Mouse (Mus musculus): ENCODE measurements around the gene Celf2. TPM values are rescaled to one million over a fixed set of nuclear protein-coding genes. Genes with fewer than 3 reads are reported as not detected.

Gene Celf2
- polyA plus RNA-seq, 1 experiment: 40.8 TPM

DNA sequence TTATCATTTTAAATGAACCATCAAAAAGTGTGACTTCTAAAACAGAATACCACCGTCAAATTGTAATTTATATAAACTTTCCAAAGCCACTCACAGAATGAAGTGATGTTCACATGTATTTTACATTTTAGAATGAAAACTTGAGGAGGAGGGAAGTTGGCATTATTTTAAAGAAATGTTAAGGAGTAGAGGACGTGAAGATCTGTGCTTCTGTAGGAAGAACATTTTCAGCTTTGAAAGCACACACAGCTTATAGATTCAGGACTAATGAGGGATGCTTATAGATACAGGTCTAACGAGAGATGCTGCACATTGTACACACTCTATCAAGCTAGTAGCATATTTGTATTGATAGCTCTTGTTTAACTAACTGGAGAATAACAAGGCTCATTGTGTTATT is 254.0 kb downstream of the Celf2 start:
- no peak overlapping the region for H3K4me3 ChIP-seq (ENCODE audit: extremely low read depth, insufficient read depth, insufficient read length)

DNA sequence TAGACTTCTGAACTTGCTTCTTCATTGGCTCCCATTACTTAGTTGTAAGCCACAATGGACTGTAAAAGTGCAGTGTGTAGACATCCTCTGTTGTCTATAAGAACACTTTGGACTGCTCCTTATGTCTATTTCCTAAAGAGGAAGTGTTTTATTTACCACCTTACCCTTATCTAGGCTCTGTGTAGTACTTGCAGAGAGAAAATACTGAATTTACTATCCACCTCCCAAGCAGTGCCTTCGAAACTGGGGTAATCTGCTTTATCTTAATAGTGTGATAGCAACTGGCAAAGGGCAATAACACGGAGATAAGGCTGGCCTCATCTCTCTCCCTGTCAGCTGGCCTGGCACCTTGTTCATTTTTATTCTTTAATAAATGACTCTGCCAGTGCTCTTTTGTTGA is 259.0 kb downstream of the Celf2 start:
- no peak for DNase-seq (ENCODE audit: low read depth in 1 of 2, low spot score in 2 of 2)
- H3K4me3 ChIP-seq (ENCODE audit: extremely low read depth, insufficient read depth, insufficient read length): no peak overlapping the region
- TF ChIP-seq POLR2A (IDR thresholded peaks at IDR 0.05; ENCODE audit: low read depth, low read length) (no peak), CTCF (IDR thresholded peaks at IDR 0.05; ENCODE audit: extremely low read depth, insufficient read depth, insufficient read length, insufficient replicate concordance) (no peak)
- H3K27ac ChIP-seq (ENCODE audit: insufficient read depth, low read length): no peak overlapping the region
- no peaks in the 10 kb centered on the region for H3K27me3 ChIP-seq (ENCODE audit: control insufficient read depth, insufficient read depth, low read length)
- H3K4me1 ChIP-seq (ENCODE audit: control insufficient read depth, insufficient read depth, insufficient read length): no peaks in the 10 kb centered on the region
- WGBS: 74% methylated on average over 2 of the region's 2 CpGs
- H3K36me3 ChIP-seq (ENCODE audit: control insufficient read depth, insufficient read depth, low read length): no peaks in the 10 kb centered on the region

More for the DNA sequence above, 254.0 kb downstream of the Celf2 start:
- DNase-seq (ENCODE audit: low read depth in 1 of 2, low spot score in 2 of 2): no peak
- H3K27me3 ChIP-seq (ENCODE audit: control insufficient read depth, insufficient read depth, low read length): no peaks in the 10 kb centered on the region
- no peak overlapping the region for H3K27ac ChIP-seq (ENCODE audit: insufficient read depth, low read length)
- H3K36me3 ChIP-seq (ENCODE audit: control insufficient read depth, insufficient read depth, low read length): no peaks in the 10 kb centered on the region
- 85% methylated on average over 3 of the region's 3 CpGs for WGBS
- TF ChIP-seq CTCF (IDR thresholded peaks at IDR 0.05; ENCODE audit: extremely low read depth, insufficient read depth, insufficient read length, insufficient replicate concordance) (no peak), POLR2A (IDR thresholded peaks at IDR 0.05; ENCODE audit: low read depth, low read length) (no peak)
- no peaks in the 10 kb centered on the region for H3K4me1 ChIP-seq (ENCODE audit: control insufficient read depth, insufficient read depth, insufficient read length)

GRCm38 (mm10) chr2:7249002-7249401 is 260.4 kb downstream of the Celf2 start:
- H3K4me1 ChIP-seq (ENCODE audit: control insufficient read depth, insufficient read depth, insufficient read length): no peaks in the 10 kb centered on the region
- DNase-seq (ENCODE audit: low read depth in 1 of 2, low spot score in 2 of 2): no peak
- no peak overlapping the region for H3K27ac ChIP-seq (ENCODE audit: insufficient read depth, low read length)
- H3K27me3 ChIP-seq (ENCODE audit: control insufficient read depth, insufficient read depth, low read length): no peaks in the 10 kb centered on the region
- TF ChIP-seq POLR2A (IDR thresholded peaks at IDR 0.05; ENCODE audit: low read depth, low read length): no peak
- TF ChIP-seq CTCF (IDR thresholded peaks at IDR 0.05; ENCODE audit: extremely low read depth, insufficient read depth, insufficient read length, insufficient replicate concordance): no peak
- no peak overlapping the region for H3K4me3 ChIP-seq (ENCODE audit: extremely low read depth, insufficient read depth, insufficient read length)
- no peaks in the 10 kb centered on the region for H3K36me3 ChIP-seq (ENCODE audit: control insufficient read depth, insufficient read depth, low read length)

DNA sequence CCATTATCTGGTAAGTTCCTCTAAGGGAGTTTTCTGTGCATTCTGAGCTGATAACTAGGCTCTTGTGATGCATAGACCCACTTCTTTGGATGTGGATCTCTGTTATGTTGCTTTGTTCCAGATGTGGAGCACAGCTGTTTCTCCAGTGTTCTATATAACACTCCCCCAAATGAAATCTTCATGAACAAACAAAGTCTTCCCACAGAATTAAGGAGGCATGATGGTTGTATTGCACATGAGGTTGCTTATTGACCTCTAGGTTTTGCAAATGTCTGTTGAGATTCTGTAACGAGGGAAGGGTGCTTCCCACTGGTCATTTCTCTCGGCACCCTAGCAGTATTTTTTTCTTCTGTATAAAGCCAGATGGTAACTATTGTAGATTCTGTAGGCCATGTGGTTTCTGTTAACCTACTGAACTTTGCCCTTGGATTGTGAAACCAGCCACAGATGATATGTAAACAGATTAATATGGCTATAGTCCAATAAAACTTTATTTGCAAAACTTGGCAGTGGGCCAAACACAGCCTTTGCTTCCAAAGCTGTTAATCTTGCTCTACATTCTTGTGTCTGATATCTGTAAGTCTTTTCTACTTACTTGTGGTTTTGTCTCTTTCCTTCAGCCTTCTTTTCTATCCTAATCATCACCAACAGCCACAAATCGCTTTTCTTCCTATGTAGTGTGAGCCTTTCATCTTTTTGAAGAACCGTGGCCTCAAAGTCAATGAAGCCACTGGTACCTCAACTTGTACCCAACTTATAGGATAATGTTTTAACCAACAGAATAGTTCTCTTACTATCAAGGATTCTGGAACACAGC is 263.2 kb downstream of the Celf2 start:
- 80% methylated on average over 4 of the region's 4 CpGs for WGBS
- H3K4me3 ChIP-seq (ENCODE audit: extremely low read depth, insufficient read depth, insufficient read length): no peak overlapping the region
- no peak for DNase-seq (ENCODE audit: low read depth in 1 of 2, low spot score in 2 of 2)
- H3K4me1 ChIP-seq (ENCODE audit: control insufficient read depth, insufficient read depth, insufficient read length): no peaks in the 10 kb centered on the region
- H3K36me3 ChIP-seq (ENCODE audit: control insufficient read depth, insufficient read depth, low read length): no peaks in the 10 kb centered on the region
- no peak overlapping the region for H3K27ac ChIP-seq (ENCODE audit: insufficient read depth, low read length)
- no peaks in the 10 kb centered on the region for H3K27me3 ChIP-seq (ENCODE audit: control insufficient read depth, insufficient read depth, low read length)
- TF ChIP-seq CTCF (IDR thresholded peaks at IDR 0.05; ENCODE audit: extremely low read depth, insufficient read depth, insufficient read length, insufficient replicate concordance): no peak
- TF ChIP-seq POLR2A (IDR thresholded peaks at IDR 0.05; ENCODE audit: low read depth, low read length): no peak

GRCm38 (mm10) chr2:7242139-7242538 is 267.2 kb downstream of the Celf2 start:
- H3K36me3 ChIP-seq (ENCODE audit: control insufficient read depth, insufficient read depth, low read length): no peaks in the 10 kb centered on the region
- H3K27ac ChIP-seq (ENCODE audit: insufficient read depth, low read length): no peak overlapping the region
- no peak for DNase-seq (ENCODE audit: low read depth in 1 of 2, low spot score in 2 of 2)
- H3K4me1 ChIP-seq (ENCODE audit: control insufficient read depth, insufficient read depth, insufficient read length): no peaks in the 10 kb centered on the region
- H3K27me3 ChIP-seq (ENCODE audit: control insufficient read depth, insufficient read depth, low read length): no peaks in the 10 kb centered on the region
- TF ChIP-seq CTCF (IDR thresholded peaks at IDR 0.05; ENCODE audit: extremely low read depth, insufficient read depth, insufficient read length, insufficient replicate concordance): no peak
- TF ChIP-seq POLR2A (IDR thresholded peaks at IDR 0.05; ENCODE audit: low read depth, low read length): no peak
- WGBS: 61% methylated on average over 1 of the region's 1 CpGs
- no peak overlapping the region for H3K4me3 ChIP-seq (ENCODE audit: extremely low read depth, insufficient read depth, insufficient read length)

DNA sequence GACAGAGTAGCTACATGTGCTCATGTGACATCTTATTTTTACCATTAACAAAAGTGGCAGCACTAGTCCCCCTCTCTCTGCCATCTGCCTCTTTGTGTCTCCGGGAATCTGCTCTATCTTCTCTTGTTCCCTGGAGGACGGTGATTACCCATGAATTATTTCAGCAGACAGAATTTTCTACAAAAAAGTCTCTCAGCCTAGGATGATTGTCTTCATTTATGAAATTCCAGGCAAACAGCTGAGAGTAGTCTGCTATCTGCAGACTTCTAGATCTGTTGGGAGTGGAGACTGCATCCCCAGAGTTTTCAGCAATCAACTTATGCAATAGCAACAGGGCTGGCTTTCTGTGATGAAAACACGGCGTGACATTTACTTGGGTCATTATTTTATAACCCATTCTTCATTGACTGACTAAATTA is 267.8 kb downstream of the Celf2 start:
- TF ChIP-seq POLR2A (IDR thresholded peaks at IDR 0.05; ENCODE audit: low read depth, low read length): no peak
- TF ChIP-seq CTCF (IDR thresholded peaks at IDR 0.05; ENCODE audit: extremely low read depth, insufficient read depth, insufficient read length, insufficient replicate concordance): no peak
- Histone ChIP-seq H3K36me3 (ENCODE audit: control insufficient read depth, insufficient read depth, low read length) (no peaks in the 10 kb centered on the region), H3K4me1 (ENCODE audit: control insufficient read depth, insufficient read depth, insufficient read length) (no peaks in the 10 kb centered on the region), H3K27ac (ENCODE audit: insufficient read depth, low read length) (no peak overlapping the region), H3K27me3 (ENCODE audit: control insufficient read depth, insufficient read depth, low read length) (no peaks in the 10 kb centered on the region), H3K4me3 (ENCODE audit: extremely low read depth, insufficient read depth, insufficient read length) (no peak overlapping the region)
- DNase-seq (ENCODE audit: low read depth in 1 of 2, low spot score in 2 of 2): no peak
- WGBS: 94% methylated on average over 4 of the region's 4 CpGs

DNA sequence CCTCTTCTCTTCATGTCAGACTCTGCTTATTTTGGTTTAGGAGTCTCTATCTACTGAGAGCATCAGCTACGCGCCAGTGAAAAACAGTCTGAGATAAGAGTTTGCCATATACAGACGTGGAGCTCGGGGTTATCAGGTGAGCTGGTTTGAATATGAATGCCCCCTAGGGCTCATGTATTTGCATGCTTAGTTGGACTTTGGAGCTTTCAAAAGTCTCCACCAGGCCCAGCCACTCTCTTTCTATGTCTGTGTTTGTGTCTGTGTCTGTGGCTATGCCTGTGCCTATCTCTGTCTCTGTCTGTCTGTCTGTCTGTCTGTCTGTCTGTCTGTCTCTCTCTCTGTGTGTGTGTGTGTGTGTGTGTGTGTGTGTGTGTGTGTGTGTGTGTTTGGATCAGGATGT is 272.1 kb downstream of the Celf2 start:
- TF ChIP-seq CTCF (IDR thresholded peaks at IDR 0.05; ENCODE audit: extremely low read depth, insufficient read depth, insufficient read length, insufficient replicate concordance) (no peak), POLR2A (IDR thresholded peaks at IDR 0.05; ENCODE audit: low read depth, low read length) (no peak)
- WGBS: 93% methylated on average over 4 of the region's 4 CpGs
- Histone ChIP-seq H3K4me1 (ENCODE audit: control insufficient read depth, insufficient read depth, insufficient read length) (no peaks in the 10 kb centered on the region), H3K27ac (ENCODE audit: insufficient read depth, low read length) (no peak overlapping the region), H3K27me3 (ENCODE audit: control insufficient read depth, insufficient read depth, low read length) (no peaks in the 10 kb centered on the region), H3K4me3 (ENCODE audit: extremely low read depth, insufficient read depth, insufficient read length) (no peak overlapping the region), H3K36me3 (ENCODE audit: control insufficient read depth, insufficient read depth, low read length) (no peaks in the 10 kb centered on the region)
- DNase-seq (ENCODE audit: low read depth in 1 of 2, low spot score in 2 of 2): no peak
